Comparison of ENCODE assay signal across 10 mouse cellular contexts in the genomic region with DNA sequence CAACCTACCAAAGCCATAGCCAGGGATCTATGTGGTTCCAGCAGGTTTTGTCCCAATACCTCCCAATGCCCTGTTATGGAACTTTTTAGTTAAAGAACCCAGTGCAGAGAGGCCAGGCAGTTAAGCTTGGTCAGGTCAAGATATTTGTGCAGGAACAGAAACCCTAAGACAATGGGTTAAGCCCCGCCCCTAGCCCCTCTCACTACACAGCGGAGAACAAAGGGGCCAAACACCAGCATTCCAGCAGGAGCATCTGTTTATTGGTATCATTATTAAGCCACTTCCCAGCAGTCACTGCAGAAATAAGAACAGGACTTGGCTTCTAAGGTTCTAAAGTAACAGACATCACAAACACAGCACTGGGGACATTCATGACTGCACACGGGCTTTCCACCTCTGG. TPM values are rescaled to one million over a fixed set of nuclear protein-coding genes. Genes with fewer than 3 reads are reported as not detected.
DNase-seq lines count a peak whose midpoint lies in the region; ATAC-seq and TF ChIP-seq lines count a peak whose summit lies in the region.
"Had no signal": no experiment of that assay in that cellular context is flagged by ENCODE, and none has a peak within 500 bp of the region (broad histone marks: within the 10 kb centered on the region; RNA-seq: fewer than 3 reads in every experiment).

No protein-coding gene starts in this region.

- peaks cover 12% of the 10 kb centered on the region; the same call in 1 of the 2 replicates for H3K4me1 ChIP-seq in kidney, embryonic 16.5 days (ENCODE audit: insufficient read depth, low read length)
- H3K4me1 ChIP-seq in kidney, adult 2 months (ENCODE audit: control insufficient read depth, insufficient read depth, low read length): no peaks in the 10 kb centered on the region; the same call in 1 of the 2 replicates
- H3K4me1 ChIP-seq in embryonic facial prominence, embryonic 12.5 days: peaks cover 14% of the 10 kb centered on the region
- peaks cover 12% of the 10 kb centered on the region; the same call in 1 of the 2 replicates for H3K4me1 ChIP-seq in intestine, embryonic 15.5 days (replicated peaks)
- H3K4me1 ChIP-seq in neural tube, embryonic 12.5 days: peaks cover 10% of the 10 kb centered on the region; the same call in 1 of the 2 replicates

- no peaks in the 10 kb centered on the region for H3K27me3 ChIP-seq in kidney, embryonic 16.5 days (ENCODE audit: insufficient read depth, low read length)
- H3K27me3 ChIP-seq in kidney, adult 2 months (replicated peaks; ENCODE audit: control insufficient read depth, insufficient read depth, low read length): no peaks in the 10 kb centered on the region
- no peaks in the 10 kb centered on the region for H3K27me3 ChIP-seq in embryonic facial prominence, embryonic 12.5 days
- H3K27me3 ChIP-seq in intestine, embryonic 15.5 days (replicated peaks): no peaks in the 10 kb centered on the region
- H3K27me3 ChIP-seq in neural tube, embryonic 12.5 days (replicated peaks): no peaks in the 10 kb centered on the region
- H3K27me3 ChIP-seq: Patski had no signal

- intact Hi-C loops in left cerebral cortex, postnatal 10 days (cut with DNase I): no loop called here

- H3K4me3 ChIP-seq in kidney, embryonic 16.5 days (ENCODE audit: low read length): peak overlapping the region; percentile 48; the same call in 1 of the 2 replicates
- no peak overlapping the region for H3K4me3 ChIP-seq in kidney, adult 2 months (ENCODE audit: insufficient read depth, low read depth, low read length)
- H3K4me3 ChIP-seq in embryonic facial prominence, embryonic 12.5 days: no peak overlapping the region
- no peak overlapping the region; the same call in 1 of the 2 replicates for H3K4me3 ChIP-seq in intestine, embryonic 15.5 days (replicated peaks)
- no peak overlapping the region for H3K4me3 ChIP-seq in neural tube, embryonic 12.5 days

- no peaks in the 10 kb centered on the region; the same call in 1 of the 2 replicates for H3K9me3 ChIP-seq in kidney, embryonic 16.5 days (ENCODE audit: low read length)
- no peaks in the 10 kb centered on the region for H3K9me3 ChIP-seq in embryonic facial prominence, embryonic 12.5 days
- no peaks in the 10 kb centered on the region for H3K9me3 ChIP-seq in intestine, embryonic 15.5 days
- H3K9me3 ChIP-seq in neural tube, embryonic 12.5 days: peaks cover 5% of the 10 kb centered on the region; the same call in 1 of the 2 replicates

- DNase-seq in kidney, adult 2 months: no peak
- DNase-seq in cerebellum, adult 8-10 months: no peak
- DNase-seq in left cerebral cortex, postnatal 10 days (ENCODE audit: extremely low spot score in 1 of 2, low spot score in 2 of 2): no peak
- DNase-seq: cerebellum, adult 11-12 months; right cerebral cortex, postnatal 25 days had no signal

- TF ChIP-seq POLR2A in kidney, adult 2 months (IDR thresholded peaks at IDR 0.05; ENCODE audit: low read depth, low read length): no peak

- no peak overlapping the region for H3K9ac ChIP-seq in kidney, embryonic 16.5 days (replicated peaks; ENCODE audit: low read length)
- no peak overlapping the region for H3K9ac ChIP-seq in embryonic facial prominence, embryonic 12.5 days
- H3K9ac ChIP-seq in intestine, embryonic 15.5 days: no peak overlapping the region
- H3K9ac ChIP-seq in neural tube, embryonic 12.5 days: no peak overlapping the region

- WGBS in kidney, embryonic 16.5 days: 75% methylated on average over 3 of the region's 3 CpGs
- WGBS in kidney, adult 2 months: 91% methylated on average over 3 of the region's 3 CpGs
- 73% methylated on average over 3 of the region's 3 CpGs for WGBS in embryonic facial prominence, embryonic 12.5 days
- WGBS in intestine, embryonic 15.5 days: 77% methylated on average over 3 of the region's 3 CpGs
- 64% methylated on average over 3 of the region's 3 CpGs for WGBS in neural tube, embryonic 12.5 days

- no peak for ATAC-seq in kidney, embryonic 16.5 days (ENCODE audit: low FRiP score, low TSS enrichment)
- ATAC-seq in embryonic facial prominence, embryonic 12.5 days (ENCODE audit: insufficient number of reproducible peaks, insufficient read depth, low FRiP score, low TSS enrichment): no peak
- ATAC-seq in intestine, embryonic 15.5 days: no peak
- no peak for ATAC-seq in neural tube, embryonic 12.5 days (ENCODE audit: low FRiP score, low read depth)
- ATAC-seq: Patski had no signal

- H3K36me3 ChIP-seq in kidney, embryonic 16.5 days (ENCODE audit: insufficient read depth, low read length): no peaks in the 10 kb centered on the region
- no peaks in the 10 kb centered on the region for H3K36me3 ChIP-seq in kidney, adult 2 months (ENCODE audit: control insufficient read depth, insufficient read depth, low read length)
- H3K36me3 ChIP-seq in embryonic facial prominence, embryonic 12.5 days: no peaks in the 10 kb centered on the region
- no peaks in the 10 kb centered on the region for H3K36me3 ChIP-seq in intestine, embryonic 15.5 days
- H3K36me3 ChIP-seq in neural tube, embryonic 12.5 days: no peaks in the 10 kb centered on the region

- H3K27ac ChIP-seq in kidney, embryonic 16.5 days (ENCODE audit: low read length): peak overlapping the region; percentile 66
- H3K27ac ChIP-seq in kidney, adult 2 months (ENCODE audit: insufficient read depth, low read depth, low read length): no peak overlapping the region
- H3K27ac ChIP-seq in embryonic facial prominence, embryonic 12.5 days: peak overlapping the region; percentile 32
- H3K27ac ChIP-seq in intestine, embryonic 15.5 days: no peak overlapping the region
- H3K27ac ChIP-seq in neural tube, embryonic 12.5 days: no peak overlapping the region

- peak overlapping the region; percentile 67 for H3K4me2 ChIP-seq in kidney, embryonic 16.5 days (replicated peaks; ENCODE audit: low read depth, low read length)
- peak overlapping the region; percentile 55 for H3K4me2 ChIP-seq in embryonic facial prominence, embryonic 12.5 days (replicated peaks)
- peak overlapping the region; percentile 65 for H3K4me2 ChIP-seq in intestine, embryonic 15.5 days (replicated peaks)
- H3K4me2 ChIP-seq in neural tube, embryonic 12.5 days (replicated peaks): peak overlapping the region; percentile 73

- no peak for TF ChIP-seq CTCF in kidney, adult 2 months (conservative IDR thresholded peaks at IDR 0.05; ENCODE audit: insufficient read depth, insufficient read length, low read depth, low read length)

RNA-seq across cellular contexts. Expression of gene Coq8a, which starts 27.4 kb away (rescaled TPM):
- 17.7 and 21.8 TPM in 2 replicates for polyA plus RNA-seq in kidney, embryonic 16.5 days (2015; fragmentation: Nextera tagmentation; extraction: Ambion mirVana)
- 157 and 179 TPM in 2 replicates for polyA plus RNA-seq in kidney, adult 2 months (2012; rRNA removed)
- 5.4 and 6.4 TPM in 2 replicates for polyA plus RNA-seq in embryonic facial prominence, embryonic 12.5 days (2016; fragmentation: Nextera tagmentation; extraction: Ambion mirVana)
- polyA plus RNA-seq in intestine, embryonic 15.5 days (2015; fragmentation: Nextera tagmentation; extraction: Ambion mirVana): 20.4 and 22.1 TPM in 2 replicates
- 3.7 and 4.0 TPM in 2 replicates for polyA plus RNA-seq in neural tube, embryonic 12.5 days (2016; fragmentation: Nextera tagmentation; extraction: Ambion mirVana)
- 10 to 100 TPM; 22.7 to 25.8 TPM for total RNA-seq in left cerebral cortex, postnatal 10 days (2021)

RNA-seq across cellular contexts. Expression of gene Psen2, which starts 36.5 kb away (rescaled TPM):
- polyA plus RNA-seq in kidney, embryonic 16.5 days (2015; fragmentation: Nextera tagmentation; extraction: Ambion mirVana): 24.1 and 24.5 TPM in 2 replicates
- 41.3 and 44.6 TPM in 2 replicates for polyA plus RNA-seq in kidney, adult 2 months (2012; rRNA removed)
- 10.4 and 10.7 TPM in 2 replicates for polyA plus RNA-seq in embryonic facial prominence, embryonic 12.5 days (2016; fragmentation: Nextera tagmentation; extraction: Ambion mirVana)
- polyA plus RNA-seq in intestine, embryonic 15.5 days (2015; fragmentation: Nextera tagmentation; extraction: Ambion mirVana): 16.0 and 21.6 TPM in 2 replicates
- 8.0 and 9.5 TPM in 2 replicates for polyA plus RNA-seq in neural tube, embryonic 12.5 days (2016; fragmentation: Nextera tagmentation; extraction: Ambion mirVana)
- total RNA-seq in left cerebral cortex, postnatal 10 days (2021): 10 to 100 TPM; 21.3 to 21.5 TPM

Comparison
In these comparisons a context has a peak if more than half of its experiments do, and no peak if none do; other contexts are left out.
1. H3K27ac ChIP-seq: peak in kidney, embryonic 16.5 days (single experiment) and embryonic facial prominence, embryonic 12.5 days (single experiment); none in kidney, adult 2 months (single experiment), intestine, embryonic 15.5 days (single experiment) and neural tube, embryonic 12.5 days (single experiment).
2. Peak in every context shown above with its lines, with median percentiles within 50 percentile points of each other: H3K4me2 ChIP-seq.